Mouse (Mus musculus): ENCODE measurements around the gene Stard8.

DNA sequence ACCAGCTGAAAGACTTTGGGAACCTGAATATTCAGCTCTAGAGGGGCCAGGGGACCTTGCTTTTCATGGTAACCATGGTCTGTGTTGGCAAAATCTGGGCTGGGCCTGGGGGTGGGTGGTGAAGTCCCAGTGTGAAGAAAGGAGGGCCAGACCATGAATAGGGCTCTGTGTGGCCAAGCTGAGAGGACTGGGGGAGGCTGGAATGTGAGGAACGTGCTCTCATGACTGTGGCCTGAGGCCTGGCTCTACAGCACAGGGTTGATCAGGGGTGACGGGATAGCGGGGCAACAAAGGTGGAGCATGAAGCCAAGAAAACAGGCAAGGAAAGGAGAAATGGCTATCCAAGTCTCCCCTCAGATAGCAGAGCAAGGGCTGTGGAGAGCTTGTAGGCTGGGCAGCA lies 9.4 kb downstream of the Stard8 start:
- TF ChIP-seq CTCF (IDR thresholded peaks at IDR 0.05; ENCODE audit: low read depth, low read length): no peak
- TF ChIP-seq EP300 (IDR thresholded peaks at IDR 0.05; ENCODE audit: insufficient read depth, low read depth, low read length): no peak
